Mouse (Mus musculus): ENCODE results near the gene Hpn.

GRCm38 (mm10) chr7:31080611-31081010 lies 34.5 kb downstream of the Hpn start:
- no peak for TF ChIP-seq POLR2A (IDR thresholded peaks at IDR 0.05; ENCODE audit: low read depth, low read length)
- TF ChIP-seq CTCF (IDR thresholded peaks at IDR 0.05; ENCODE audit: borderline replicate concordance, insufficient read depth, low read length): no peak
